Mouse (Mus musculus) limb, embryonic 12.5 days (tissue): ENCODE data around the gene Dhx34. TPM values are rescaled to one million over a fixed set of nuclear protein-coding genes. Genes with fewer than 3 reads are reported as not detected.

Experiments used
- ATAC-seq: fragments of 200-750 bp; cut with Nextera tagmentation; 2 replicates; pipeline ENCODE4 v1.8.0; 2017; ENCODE audit warnings: low read depth, moderate TSS enrichment; ENCODE audit not compliant: insufficient number of reproducible peaks, insufficient read depth, low FRiP score, low TSS enrichment
- H3K27ac ChIP-seq: fragments of 300-500 bp; sonication (generic); 2 replicates; pipeline ENCODE4 v1.5.1; 2016; ENCODE audit warnings: mild to moderate bottlenecking, moderate library complexity
- H3K27me3 ChIP-seq: fragments of 300-500 bp; sonication (generic); 2 replicates; pipeline ENCODE4 v1.6.1; 2016; ENCODE audit warnings: mild to moderate bottlenecking, moderate library complexity
- H3K36me3 ChIP-seq: fragments of 300-500 bp; sonication (generic); 2 replicates; pipeline ENCODE4 v1.6.1; 2016; ENCODE audit warnings: mild to moderate bottlenecking, moderate library complexity
- H3K4me1 ChIP-seq: fragments of 300-500 bp; sonication (generic); replicated peaks from 2 replicates; pipeline ENCODE4 v1.6.1; 2016
- H3K4me2 ChIP-seq: fragments of 300-500 bp; sonication (generic); 2 replicates; pipeline ENCODE4 v1.6.1; 2016; ENCODE audit warnings: mild to moderate bottlenecking, moderate library complexity
- H3K4me3 ChIP-seq: fragments of 300-500 bp; sonication (generic); replicated peaks from 2 replicates; pipeline ENCODE4 v1.5.1; 2016; ENCODE audit warnings: mild to moderate bottlenecking
- H3K9ac ChIP-seq: fragments of 300-500 bp; sonication (generic); replicated peaks from 2 replicates; pipeline ENCODE4 v1.6.1; 2016; ENCODE audit warnings: mild to moderate bottlenecking, moderate library complexity
- H3K9me3 ChIP-seq: fragments of 300-500 bp; sonication (generic); 2 replicates; pipeline ENCODE4 v1.6.1; 2016; ENCODE audit warnings: mild to moderate bottlenecking, moderate library complexity
- WGBS: fragments of 180-500 bp; shearing (Covaris S2); methylation state at CpG from one replicate; pipeline ENCODE4 v1.1.7; 2016; 5-methylcytosine and 5-hydroxymethylcytosine counted together
- polyA plus RNA-seq: library from polyadenylated mRNA; unstranded; fragments of >200 nt; fragmentation: Nextera tagmentation; extraction: Ambion mirVana; gene quantifications from 2 replicates; pipeline ENCODE4 v1.2.1, GENCODE M21; 2016

Dhx34 gene
- polyA plus RNA-seq, 1 experiment from 2014 or later = 17.4 TPM

DNA sequence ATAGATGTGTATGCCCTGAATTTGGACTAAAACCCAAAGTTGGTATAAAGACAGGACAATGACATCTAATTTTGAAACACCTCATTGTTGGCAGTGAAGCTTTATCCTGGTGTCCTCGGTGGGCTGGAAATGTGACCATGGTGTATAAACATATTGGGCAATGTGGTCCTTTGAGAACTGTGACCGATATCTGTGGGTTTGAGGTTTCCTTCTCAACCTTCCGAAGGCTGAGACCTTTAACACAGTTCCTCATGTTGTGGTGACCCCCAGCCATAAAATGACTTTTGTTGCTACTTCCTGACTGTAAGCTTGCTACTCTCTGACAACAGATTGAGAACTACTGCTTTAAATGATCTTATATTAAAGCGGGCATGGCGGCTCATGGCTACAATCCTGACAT lies 28.9 kb upstream of the Dhx34 start:
- H3K27me3 ChIP-seq = no peaks in the 10 kb centered on the region
- H3K4me3 ChIP-seq = no peak overlapping the region
- no peaks in the 10 kb centered on the region for H3K36me3 ChIP-seq
- H3K4me1 ChIP-seq = no peaks in the 10 kb centered on the region
- 88% methylated on average over 5 of the region's 5 CpGs for WGBS
- no peak overlapping the region for H3K9ac ChIP-seq
- H3K9me3 ChIP-seq = no peaks in the 10 kb centered on the region
- H3K4me2 ChIP-seq = no peak overlapping the region
- no peak overlapping the region for H3K27ac ChIP-seq
- no peak for ATAC-seq

DNA sequence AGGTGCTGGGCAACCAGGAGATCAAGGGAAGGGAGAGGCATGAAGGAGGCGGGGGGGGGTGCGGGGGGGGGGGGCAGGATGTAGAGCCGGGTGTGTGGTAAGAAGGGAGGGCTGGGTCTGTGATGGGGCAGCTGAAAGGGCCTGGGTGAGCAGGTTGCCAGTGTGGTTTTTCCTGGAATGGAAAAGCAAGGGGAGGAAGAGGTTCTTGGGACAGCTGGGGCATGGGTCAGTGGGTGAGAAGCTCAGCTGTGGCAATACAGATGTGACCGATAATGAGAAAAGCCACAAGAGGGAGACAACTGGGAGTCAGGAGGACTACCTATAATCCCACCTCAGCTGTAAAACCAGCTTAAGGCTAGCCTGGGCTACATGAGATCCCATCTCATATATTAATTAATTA lies 24.1 kb upstream of the Dhx34 start:
- Histone ChIP-seq H3K36me3 (no peaks in the 10 kb centered on the region), H3K9ac (no peak overlapping the region), H3K9me3 (no peaks in the 10 kb centered on the region), H3K4me3 (no peak overlapping the region), H3K27ac (no peak overlapping the region), H3K4me2 (no peak overlapping the region), H3K27me3 (no peaks in the 10 kb centered on the region; the same call in 1 of the 2 replicates), H3K4me1 (no peaks in the 10 kb centered on the region)
- no peak for ATAC-seq
- 37% methylated on average over 2 of the region's 4 CpGs for WGBS

DNA sequence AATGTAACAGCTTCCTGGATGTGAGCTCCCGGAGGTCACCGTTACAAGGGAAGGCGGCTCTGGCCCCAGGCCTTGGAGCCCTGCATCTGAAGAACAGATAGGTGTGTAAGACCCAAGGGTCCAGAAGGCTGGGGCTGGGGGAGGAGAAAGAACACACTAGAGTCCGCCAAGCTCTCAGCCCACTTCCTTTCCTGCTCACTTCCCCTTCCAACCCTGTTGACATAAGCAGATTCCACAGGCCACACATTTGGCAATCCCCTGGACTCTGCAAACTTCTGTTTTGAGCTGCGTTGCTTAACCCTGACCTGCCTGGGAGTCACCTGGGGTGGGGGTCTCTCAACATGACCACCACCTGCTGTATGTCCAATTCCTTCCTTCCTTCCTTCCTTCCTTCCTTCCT lies 22.2 kb upstream of the Dhx34 start, which contains the start of gene C5ar2:
C5ar2 (minus strand) TSS at position 88 of the 400 bp plus-strand sequence.
- Histone ChIP-seq H3K27me3 (no peaks in the 10 kb centered on the region; the same call in 1 of the 2 replicates), H3K4me2 (no peak within 1 kb of the TSS), H3K4me3 (no peak within 1 kb of the TSS), H3K9me3 (no peaks in the 10 kb centered on the region), H3K36me3 (no peaks in the 10 kb centered on the region), H3K4me1 (no peaks in the 10 kb centered on the region), H3K9ac (no peak within 1 kb of the TSS), H3K27ac (no peak within 1 kb of the TSS)
- 74% methylated on average over 5 of the region's 5 CpGs for WGBS
- no peak for ATAC-seq

DNA sequence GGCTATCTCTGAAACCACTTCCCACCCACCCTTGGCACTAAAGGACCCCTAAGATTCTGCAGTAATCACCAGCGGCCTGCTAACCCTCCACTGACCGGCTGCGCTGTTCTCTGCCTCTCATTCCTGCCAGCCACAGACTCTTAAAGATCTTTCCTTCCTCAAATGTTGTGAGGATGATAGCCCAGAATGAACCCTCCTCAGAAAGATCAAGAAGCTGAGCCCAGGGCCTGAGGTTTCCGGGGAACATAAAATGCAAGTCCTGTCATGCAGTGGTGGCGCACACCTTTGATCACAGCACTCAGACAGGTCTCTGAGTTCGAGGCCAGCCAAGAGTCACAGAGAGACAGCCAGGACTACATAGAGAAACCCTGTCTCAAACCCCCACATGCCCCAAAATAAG lies 20.4 kb upstream of the Dhx34 start:
- ATAC-seq = no peak
- WGBS = 71% methylated on average over 6 of the region's 6 CpGs
- Histone ChIP-seq H3K9me3 (no peaks in the 10 kb centered on the region), H3K36me3 (no peaks in the 10 kb centered on the region), H3K27ac (no peak overlapping the region), H3K4me2 (no peak overlapping the region), H3K4me3 (no peak overlapping the region), H3K4me1 (no peaks in the 10 kb centered on the region), H3K27me3 (no peaks in the 10 kb centered on the region; the same call in 1 of the 2 replicates), H3K9ac (no peak overlapping the region)

DNA sequence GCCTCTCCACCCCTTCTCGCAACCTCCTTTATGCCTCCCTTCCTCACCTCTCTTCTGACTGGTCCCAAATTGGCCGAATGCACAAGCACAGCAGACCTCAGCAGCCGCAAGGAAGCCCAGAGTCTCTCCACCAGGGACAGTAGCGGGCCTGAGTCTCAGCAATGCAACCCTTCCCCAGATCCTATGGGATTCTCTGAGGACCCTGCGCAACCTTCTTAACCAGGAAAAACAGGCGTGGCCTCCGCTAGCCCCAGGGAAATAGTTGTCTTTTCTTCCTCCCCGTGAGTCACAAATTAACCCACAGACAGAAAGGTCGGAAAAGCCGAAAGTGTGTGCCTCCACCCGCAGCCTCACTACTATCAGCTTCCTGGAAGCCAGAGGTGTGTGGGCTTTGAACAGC lies 19.9 kb upstream of the Dhx34 start:
- ATAC-seq = no peak

DNA sequence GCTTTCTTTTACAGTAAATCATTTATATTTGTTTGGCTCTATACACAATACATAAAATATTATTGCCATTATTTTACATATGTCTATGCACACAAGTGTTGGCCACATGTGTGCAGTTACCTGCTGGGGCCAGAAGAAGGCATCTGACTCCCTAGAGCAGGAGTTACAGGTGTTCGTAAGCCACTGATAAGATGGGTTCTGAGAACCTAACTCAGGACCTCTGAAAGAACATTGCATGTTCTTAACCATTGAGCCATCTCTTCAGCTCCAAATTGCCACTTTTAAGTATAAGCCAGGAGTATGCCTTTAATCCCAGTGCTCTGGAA lies 19.1 kb upstream of the Dhx34 start:
- H3K4me2 ChIP-seq = no peak overlapping the region
- H3K9me3 ChIP-seq = no peaks in the 10 kb centered on the region
- 86% methylated on average over 1 of the region's 1 CpGs for WGBS
- no peak overlapping the region for H3K9ac ChIP-seq
- H3K4me3 ChIP-seq = no peak overlapping the region
- no peaks in the 10 kb centered on the region; the same call in 1 of the 2 replicates for H3K27me3 ChIP-seq
- no peaks in the 10 kb centered on the region for H3K36me3 ChIP-seq
- ATAC-seq = no peak
- H3K4me1 ChIP-seq = no peaks in the 10 kb centered on the region
- no peak overlapping the region for H3K27ac ChIP-seq

More for the DNA sequence above, 19.9 kb upstream of the Dhx34 start:
- no peaks in the 10 kb centered on the region for H3K9me3 ChIP-seq
- H3K27me3 ChIP-seq = no peaks in the 10 kb centered on the region; the same call in 1 of the 2 replicates
- no peak overlapping the region for H3K4me3 ChIP-seq
- H3K4me1 ChIP-seq = no peaks in the 10 kb centered on the region
- no peak overlapping the region for H3K9ac ChIP-seq
- H3K27ac ChIP-seq = no peak overlapping the region
- H3K36me3 ChIP-seq = no peaks in the 10 kb centered on the region
- no peak overlapping the region for H3K4me2 ChIP-seq
- 57% methylated on average over 11 of the region's 11 CpGs for WGBS

DNA sequence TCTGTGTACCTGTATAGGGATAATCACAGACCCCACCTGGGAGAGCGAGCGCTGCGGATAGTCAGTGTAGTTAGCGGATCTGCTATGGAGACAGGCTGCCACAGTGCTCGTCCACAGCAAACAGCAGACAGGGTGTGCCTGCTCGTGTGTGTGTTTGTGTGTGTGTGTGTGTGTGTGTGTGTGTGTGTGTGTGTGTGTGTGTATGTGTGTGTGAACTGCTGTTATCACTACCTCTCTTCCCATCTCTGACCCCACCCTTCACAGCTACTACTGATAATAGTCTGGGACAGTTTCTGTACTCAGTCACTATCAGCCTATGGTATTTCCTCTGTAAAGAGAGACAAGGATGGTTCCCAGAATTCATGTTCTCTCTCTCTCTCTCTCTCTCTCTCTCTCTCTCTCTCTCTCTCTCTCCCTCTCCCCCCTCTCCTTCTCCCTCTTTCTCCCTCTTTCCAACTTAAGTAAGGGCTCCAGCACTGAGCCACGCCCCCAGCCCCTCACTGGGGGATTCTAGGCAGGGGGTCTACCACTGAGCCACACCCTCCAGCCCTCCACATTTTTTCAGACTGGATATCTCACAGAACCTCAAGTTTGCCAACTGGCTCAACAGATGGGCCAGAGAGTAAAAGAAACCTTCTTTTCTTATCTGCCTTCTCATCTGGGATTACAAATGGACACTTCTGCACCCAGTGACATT lies 18.6 kb upstream of the Dhx34 start:
- 83% methylated on average over 7 of the region's 7 CpGs for WGBS

DNA sequence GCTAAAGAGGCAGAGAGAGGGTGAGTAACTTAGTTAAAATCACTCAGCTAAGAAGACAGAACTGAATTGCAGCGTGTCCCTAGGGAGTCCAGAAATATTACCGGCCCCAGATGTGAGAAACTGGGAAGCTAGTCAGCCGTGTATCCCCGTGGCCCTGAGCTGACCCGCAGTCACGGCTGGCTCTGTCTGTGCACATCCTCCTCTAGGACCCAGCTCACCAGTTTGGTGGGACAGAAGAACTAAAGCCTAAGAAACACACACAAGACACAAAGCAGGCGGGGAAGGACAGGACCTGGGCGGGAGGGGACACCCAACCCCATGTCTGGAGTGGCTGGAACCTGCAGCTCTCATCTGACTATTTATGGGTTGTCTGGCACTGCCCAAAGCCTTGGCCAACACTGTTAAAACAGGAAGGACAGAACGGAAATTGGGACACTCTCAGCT lies 17.7 kb upstream of the Dhx34 start:
- WGBS = 56% methylated on average over 9 of the region's 9 CpGs
- H3K9me3 ChIP-seq = no peaks in the 10 kb centered on the region
- H3K4me1 ChIP-seq = no peaks in the 10 kb centered on the region
- no peak overlapping the region for H3K9ac ChIP-seq
- H3K4me2 ChIP-seq = no peak overlapping the region
- no peak for ATAC-seq
- no peak overlapping the region for H3K4me3 ChIP-seq
- H3K27me3 ChIP-seq = no peaks in the 10 kb centered on the region; the same call in 1 of the 2 replicates
- H3K27ac ChIP-seq = no peak overlapping the region
- no peaks in the 10 kb centered on the region for H3K36me3 ChIP-seq

More for the DNA sequence above, 18.6 kb upstream of the Dhx34 start:
- Histone ChIP-seq H3K4me1 (no peaks in the 10 kb centered on the region), H3K4me2 (no peak overlapping the region), H3K4me3 (no peak overlapping the region), H3K27me3 (no peaks in the 10 kb centered on the region; the same call in 1 of the 2 replicates), H3K36me3 (no peaks in the 10 kb centered on the region), H3K9ac (no peak overlapping the region), H3K27ac (no peak overlapping the region), H3K9me3 (no peaks in the 10 kb centered on the region)
- no peak for ATAC-seq

DNA sequence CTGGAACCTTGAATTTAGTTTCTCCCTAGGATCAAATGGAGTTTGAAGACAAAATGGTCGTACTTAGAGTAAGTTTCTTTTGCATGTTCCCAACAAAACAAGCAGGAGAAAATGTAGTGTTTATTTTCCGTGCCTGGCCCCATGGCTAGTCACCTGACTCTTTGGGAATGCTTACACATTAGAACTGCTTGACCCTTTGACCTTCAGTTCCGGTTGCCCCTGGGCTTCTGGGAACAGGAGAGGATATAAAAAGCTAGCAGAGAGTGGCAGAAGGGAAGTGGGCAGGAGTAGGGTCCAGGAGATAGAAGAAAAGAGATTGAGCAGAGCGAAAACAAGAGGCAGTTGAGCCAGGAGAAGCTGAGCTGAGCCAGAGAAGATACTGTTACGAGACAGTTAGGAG lies 8.0 kb upstream of the Dhx34 start:
- peaks cover 8% of the 10 kb centered on the region; the same call in 1 of the 2 replicates for H3K9me3 ChIP-seq
- peaks cover 2% of the 10 kb centered on the region; the same call in 1 of the 2 replicates for H3K27me3 ChIP-seq
- H3K9ac ChIP-seq = no peak overlapping the region
- ATAC-seq = no peak
- H3K4me1 ChIP-seq = peaks cover 8% of the 10 kb centered on the region
- no peak overlapping the region for H3K4me2 ChIP-seq
- no peak overlapping the region for H3K4me3 ChIP-seq
- H3K36me3 ChIP-seq = no peaks in the 10 kb centered on the region
- H3K27ac ChIP-seq = no peak overlapping the region
- WGBS = 29% methylated on average over 5 of the region's 5 CpGs

DNA sequence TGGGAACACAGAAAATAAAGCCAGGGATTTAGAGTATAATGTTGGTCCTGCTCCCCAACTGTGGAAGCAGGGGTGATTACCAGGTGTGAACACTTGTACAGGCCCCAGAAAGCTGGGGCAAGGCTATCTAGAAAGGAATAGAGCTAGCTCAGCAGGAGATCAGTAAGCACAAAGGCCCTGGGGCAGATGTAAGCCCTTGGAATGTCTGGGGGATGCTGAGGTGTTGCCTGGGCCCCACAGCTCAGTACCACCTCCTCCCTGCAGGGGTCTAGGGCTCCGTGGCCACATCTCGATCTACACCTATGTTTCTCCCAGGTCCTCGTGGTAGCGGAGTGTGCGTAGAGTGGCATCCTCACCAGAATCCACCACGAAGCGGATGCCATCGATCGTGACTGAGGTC lies 7.9 kb downstream of the Dhx34 start:
- no peak overlapping the region for H3K9ac ChIP-seq
- H3K4me3 ChIP-seq = no peak overlapping the region
- no peaks in the 10 kb centered on the region for H3K4me1 ChIP-seq
- H3K4me2 ChIP-seq = no peak overlapping the region
- no peak overlapping the region for H3K27ac ChIP-seq
- ATAC-seq = no peak
- H3K36me3 ChIP-seq = peaks cover 94% of the 10 kb centered on the region
- WGBS = 93% methylated on average over 9 of the region's 9 CpGs
- no peaks in the 10 kb centered on the region for H3K27me3 ChIP-seq
- no peaks in the 10 kb centered on the region for H3K9me3 ChIP-seq

DNA sequence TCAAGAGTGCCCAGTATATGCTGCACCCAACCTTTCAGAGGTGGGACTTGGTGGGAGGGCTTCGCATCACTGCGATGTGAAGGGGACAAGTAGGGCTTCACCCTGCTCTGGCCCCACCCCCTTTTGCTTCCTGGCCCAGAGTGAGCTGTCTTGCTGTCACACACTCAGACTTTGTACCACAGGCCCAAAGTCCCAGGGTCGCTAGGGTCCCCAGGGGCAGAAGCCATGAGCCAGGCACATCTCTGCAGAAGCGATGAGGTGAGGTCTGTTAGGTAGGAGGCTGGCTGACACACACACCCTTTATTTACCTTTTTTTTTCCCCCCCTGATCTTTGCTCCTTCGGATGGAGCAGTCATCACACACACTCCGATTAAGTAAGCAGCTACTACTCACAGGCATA lies 8.6 kb downstream of the Dhx34 start:
- H3K36me3 ChIP-seq = peaks cover 96% of the 10 kb centered on the region
- no peaks in the 10 kb centered on the region for H3K4me1 ChIP-seq
- ATAC-seq = no peak
- H3K4me2 ChIP-seq = no peak overlapping the region
- no peak overlapping the region for H3K27ac ChIP-seq
- 92% methylated on average over 6 of the region's 6 CpGs for WGBS
- no peaks in the 10 kb centered on the region for H3K9me3 ChIP-seq
- no peak overlapping the region for H3K4me3 ChIP-seq
- H3K27me3 ChIP-seq = no peaks in the 10 kb centered on the region
- no peak overlapping the region for H3K9ac ChIP-seq

DNA sequence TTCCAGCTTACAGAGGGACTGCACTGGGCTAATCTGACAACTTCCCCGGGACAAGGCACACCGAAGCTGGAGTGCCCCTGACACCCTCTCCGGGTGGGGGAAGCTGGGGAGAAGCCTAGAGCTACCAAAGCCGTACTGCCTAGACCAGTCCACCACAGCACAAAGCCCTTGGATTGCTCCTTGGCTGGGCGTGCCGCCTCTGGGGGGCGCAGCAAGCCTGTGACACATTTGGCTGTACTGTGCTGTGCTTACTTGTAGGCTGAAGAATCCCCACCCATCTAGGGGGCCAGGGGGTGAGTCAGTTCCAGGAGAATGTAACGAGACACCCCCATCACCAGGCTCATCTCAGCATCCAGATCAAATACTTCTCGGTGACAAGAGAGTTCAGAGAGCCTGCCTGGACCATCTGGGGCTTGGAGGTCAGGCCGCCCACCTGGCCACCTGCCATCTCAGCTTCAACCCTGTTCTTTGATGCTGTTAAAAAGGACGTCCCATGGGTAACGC lies 10.9 kb downstream of the Dhx34 start:
- 69% methylated on average over 12 of the region's 12 CpGs for WGBS
- H3K9ac ChIP-seq = no peak overlapping the region
- H3K27ac ChIP-seq = no peak overlapping the region
- no peak overlapping the region for H3K4me2 ChIP-seq
- H3K4me1 ChIP-seq = no peaks in the 10 kb centered on the region
- H3K36me3 ChIP-seq = peaks cover 94% of the 10 kb centered on the region
- no peak for ATAC-seq
- no peaks in the 10 kb centered on the region for H3K27me3 ChIP-seq
- H3K4me3 ChIP-seq = no peak overlapping the region
- no peaks in the 10 kb centered on the region for H3K9me3 ChIP-seq
